Mouse (Mus musculus) small intestine, adult 2 months (tissue): ENCODE data around the gene Ccdc124.

ENCODE experiments used
- CTCF ChIP-seq: fragments of 200-500 bp; IDR thresholded peaks from 2 replicates; pipeline ENCODE4 v1.5.1; 2012; ENCODE audit warnings: low read depth, mild to moderate bottlenecking, control low read depth, inconsistent platforms, low read length, moderate library complexity, mixed read lengths; ENCODE audit not compliant: insufficient replicate concordance, insufficient read length; ENCODE audit errors: extremely low read depth
- POLR2A ChIP-seq: fragments of 200-500 bp; IDR thresholded peaks from 2 replicates; pipeline ENCODE4 v1.6.1; 2012; ENCODE audit warnings: low read depth, mild to moderate bottlenecking, control low read depth, inconsistent platforms, low read length, moderate library complexity

GRCm38 (mm10) chr8:70892896-70893655, 19.3 kb upstream of the Ccdc124 start:
- TF ChIP-seq CTCF (no peak), POLR2A (no peak)
